Comparison of ENCODE assay signal across 19 mouse cellular contexts in the genomic region with DNA sequence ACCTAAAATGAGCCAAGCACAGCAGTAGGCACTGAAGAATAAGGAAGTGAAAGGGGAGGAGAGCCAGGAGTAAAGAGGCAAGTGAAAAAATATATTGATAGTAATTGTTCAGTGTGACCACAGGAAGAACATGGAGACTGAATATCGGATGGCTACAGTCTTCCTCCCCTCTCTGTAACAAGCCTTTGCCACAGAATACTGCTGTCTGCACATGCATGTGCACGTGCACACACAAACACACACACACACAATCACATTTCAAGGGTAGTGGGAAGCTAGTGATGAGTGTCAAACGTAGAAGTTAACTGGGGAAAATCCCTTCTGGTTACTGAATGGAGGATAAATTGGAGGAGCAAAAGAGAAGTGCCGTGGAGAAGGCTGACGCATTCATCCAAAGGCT.
A peak's percentile ranks its signal among the peaks of the same experiment; 100 is the strongest.
DNase-seq lines count a peak whose midpoint lies in the region; ATAC-seq lines count a peak whose summit lies in the region.
"Had no signal": no experiment of that assay in that cellular context is flagged by ENCODE, and none has a peak within 500 bp of the region (broad histone marks: within the 10 kb centered on the region; RNA-seq: fewer than 3 reads in every experiment).

No protein-coding gene starts in this region.

- 77% methylated on average over 5 of the region's 5 CpGs for WGBS in heart, embryonic 12.5 days

- no peaks in the 10 kb centered on the region for H3K36me3 ChIP-seq in heart, embryonic 12.5 days
- H3K36me3 ChIP-seq: embryonic facial prominence, embryonic 10.5 days; embryonic facial prominence, embryonic 12.5 days; forebrain, embryonic 15.5 days had no signal

- no peaks in the 10 kb centered on the region for H3K4me1 ChIP-seq in heart, embryonic 12.5 days (replicated peaks)
- H3K4me1 ChIP-seq: embryonic facial prominence, embryonic 10.5 days; embryonic facial prominence, embryonic 12.5 days; forebrain, embryonic 13.5 days; forebrain, embryonic 15.5 days had no signal

- no peak for ATAC-seq in heart, embryonic 12.5 days (ENCODE audit: insufficient number of reproducible peaks, low FRiP score)
- ATAC-seq in granulocyte monocyte progenitor cell, adult 5-6 weeks (replicated peaks; ENCODE audit: poor library complexity, severe bottlenecking), result 0 out of 2 replicates have a peak, but pooled peaks have one; percentile 20
- ATAC-seq: CD4-positive, CD25-positive, alpha-beta regulatory T cell, adult 4 months; forebrain, embryonic 13.5 days; forebrain, embryonic 15.5 days; forebrain, postnatal 0 days had no signal

- H3K4me2 ChIP-seq in heart, embryonic 12.5 days, result no peak overlapping the region
- H3K4me2 ChIP-seq: embryonic facial prominence, embryonic 12.5 days; forebrain, embryonic 13.5 days; forebrain, embryonic 15.5 days had no signal

- H3K27ac ChIP-seq in heart, embryonic 12.5 days (ENCODE audit: poor library complexity, severe bottlenecking), result no peak overlapping the region
- H3K27ac ChIP-seq: embryonic facial prominence, embryonic 10.5 days; embryonic facial prominence, embryonic 12.5 days; forebrain, embryonic 13.5 days; forebrain, embryonic 15.5 days had no signal

- no peak overlapping the region for H3K4me3 ChIP-seq in heart, embryonic 12.5 days
- H3K4me3 ChIP-seq: embryonic facial prominence, embryonic 10.5 days; embryonic facial prominence, embryonic 12.5 days; forebrain, embryonic 13.5 days; forebrain, embryonic 15.5 days had no signal

- no peaks in the 10 kb centered on the region for H3K27me3 ChIP-seq in heart, embryonic 12.5 days (replicated peaks)
- H3K27me3 ChIP-seq: embryonic facial prominence, embryonic 12.5 days; forebrain, embryonic 13.5 days; forebrain, embryonic 15.5 days had no signal

- peak; percentile 79 for DNase-seq in heart, adult 11 months
- no peak for DNase-seq in thymus, adult 18-20 months
- no peak for DNase-seq in B cell, adult 2 months
- DNase-seq: adrenal gland, adult 2 months; adrenal gland, postnatal 10 days; adrenal gland, postnatal 36 days; cerebellum, adult 11-12 months; cerebellum, adult 2 months; cerebellum, adult 9-10 months; cerebellum, postnatal 10 days; cerebellum, postnatal 25 days; forebrain, postnatal 0 days had no signal

- no peaks in the 10 kb centered on the region for H3K9me3 ChIP-seq in heart, embryonic 12.5 days (replicated peaks)
- H3K9me3 ChIP-seq: embryonic facial prominence, embryonic 10.5 days; embryonic facial prominence, embryonic 12.5 days; forebrain, embryonic 15.5 days had no signal

- H3K9ac ChIP-seq in heart, embryonic 12.5 days, result no peak overlapping the region
- H3K9ac ChIP-seq: embryonic facial prominence, embryonic 12.5 days; forebrain, embryonic 13.5 days; forebrain, embryonic 15.5 days; forebrain, postnatal 0 days had no signal
